Mouse (Mus musculus): ENCODE data around the gene Ppp1r32. TPM values are rescaled to one million over a fixed set of nuclear protein-coding genes. Genes with fewer than 3 reads are reported as not detected.

Ppp1r32 gene
- polyA plus RNA-seq, 1 experiment from 2014 or later, result 0.32 TPM

DNA sequence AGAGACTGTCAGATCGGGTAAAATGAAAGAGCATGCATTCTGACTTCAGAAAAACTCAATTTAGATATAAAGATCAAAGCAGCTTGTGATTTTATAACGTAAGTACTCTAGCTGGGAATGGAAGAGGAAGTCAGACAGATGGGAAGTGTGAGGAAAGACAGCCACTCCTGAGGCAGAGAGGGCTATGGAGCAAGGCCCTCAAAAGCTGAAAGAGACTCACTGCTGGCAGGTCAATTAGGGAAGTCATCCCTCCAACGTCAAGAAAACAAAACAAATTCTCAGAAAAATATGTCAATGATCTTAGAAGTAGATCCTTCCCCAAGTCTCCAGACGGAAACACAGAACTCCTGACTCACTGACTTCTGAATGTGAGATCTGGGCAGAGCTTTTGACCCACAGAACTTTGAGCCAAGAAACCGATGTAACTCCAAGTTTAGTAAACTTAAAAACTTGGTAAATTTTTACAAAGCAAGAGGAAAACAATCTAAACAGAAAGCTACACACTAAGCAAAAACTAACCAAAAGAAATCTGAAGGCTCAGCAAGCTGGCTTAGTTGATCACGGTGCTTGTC, 28.1 kb upstream of the Ppp1r32 start:
- WGBS, result 83% methylated on average over 6 of the region's 6 CpGs
- H3K4me3 ChIP-seq (ENCODE audit: low read depth, low read length), result no peak overlapping the region
- no peaks in the 10 kb centered on the region for H3K27me3 ChIP-seq (ENCODE audit: control insufficient read depth, insufficient read depth, low read length)
- no peak for ATAC-seq (replicated peaks; ENCODE audit: insufficient number of reproducible peaks, low FRiP score, low TSS enrichment, low read depth)
- H3K9me3 ChIP-seq (replicated peaks; ENCODE audit: control insufficient read depth, low read length), result no peaks in the 10 kb centered on the region
- no peak overlapping the region for H3K9ac ChIP-seq (replicated peaks; ENCODE audit: low read length)
- H3K4me2 ChIP-seq (ENCODE audit: low read depth, low read length), result no peak overlapping the region
- no peaks in the 10 kb centered on the region; the same call in 1 of the 2 replicates for H3K36me3 ChIP-seq (replicated peaks; ENCODE audit: control insufficient read depth, insufficient read depth, low read depth, low read length)
- no peaks in the 10 kb centered on the region for H3K4me1 ChIP-seq (ENCODE audit: control insufficient read depth, insufficient read depth, low read length)
- DNase-seq (ENCODE audit: low spot score), result no peak
- H3K27ac ChIP-seq (replicated peaks; ENCODE audit: low read depth, low read length), result no peak overlapping the region

DNA sequence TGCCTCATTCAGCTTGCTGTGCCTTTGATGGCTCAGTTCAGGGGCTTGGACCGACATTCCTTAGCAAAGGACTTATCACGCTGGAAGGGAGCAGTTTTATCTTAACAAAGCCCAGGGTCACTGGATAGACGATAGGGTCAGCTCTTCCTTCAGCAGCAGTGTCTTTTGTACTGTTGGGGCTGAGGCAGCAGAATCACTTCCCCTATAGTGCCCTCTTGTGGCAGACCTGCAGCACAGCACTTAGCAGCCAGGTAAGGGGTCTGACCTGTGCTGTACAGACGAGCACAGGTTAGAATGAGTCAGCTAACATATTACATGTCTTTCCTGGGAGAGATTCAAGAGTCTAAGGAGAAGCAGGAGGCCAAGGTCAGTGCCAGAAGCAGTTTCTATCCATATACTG, 19.8 kb upstream of the Ppp1r32 start:
- H3K9ac ChIP-seq (replicated peaks; ENCODE audit: low read length), result no peak overlapping the region
- 10% methylated on average over 4 of the region's 4 CpGs for WGBS
- no peak overlapping the region for H3K27ac ChIP-seq (replicated peaks; ENCODE audit: low read depth, low read length)
- no peaks in the 10 kb centered on the region for H3K4me1 ChIP-seq (ENCODE audit: control insufficient read depth, insufficient read depth, low read length)
- H3K9me3 ChIP-seq (replicated peaks; ENCODE audit: control insufficient read depth, low read length), result no peaks in the 10 kb centered on the region
- H3K27me3 ChIP-seq (ENCODE audit: control insufficient read depth, insufficient read depth, low read length), result no peaks in the 10 kb centered on the region
- ATAC-seq (replicated peaks; ENCODE audit: insufficient number of reproducible peaks, low FRiP score, low TSS enrichment, low read depth) (0 out of 2 replicates have a peak, but pooled peaks have one; percentile 75), DNase-seq (ENCODE audit: low spot score) (peak; percentile 74)
- no peaks in the 10 kb centered on the region for H3K36me3 ChIP-seq (replicated peaks; ENCODE audit: control insufficient read depth, insufficient read depth, low read depth, low read length)
- H3K4me2 ChIP-seq (ENCODE audit: low read depth, low read length), result no peak overlapping the region
- no peak overlapping the region for H3K4me3 ChIP-seq (ENCODE audit: low read depth, low read length)

DNA sequence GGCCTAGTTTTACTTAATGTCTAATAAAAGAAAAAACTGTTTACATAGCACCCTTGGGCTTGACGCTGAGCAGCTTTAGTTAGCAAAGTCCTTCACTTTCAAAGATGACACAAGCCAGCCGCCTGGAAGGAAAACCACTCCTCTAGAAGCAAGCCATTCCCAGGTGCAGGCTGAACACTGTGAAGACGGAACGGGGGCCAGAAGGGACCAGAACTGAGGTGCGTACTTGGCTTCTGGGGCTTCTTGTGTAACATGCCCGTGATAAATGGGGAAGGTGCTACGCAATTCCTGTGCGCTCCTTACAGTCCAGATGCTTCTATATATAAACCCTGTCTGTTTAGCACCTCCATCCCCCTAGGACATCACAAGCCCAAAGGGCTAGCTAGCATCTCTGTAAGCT, 17.9 kb upstream of the Ppp1r32 start:
- H3K27ac ChIP-seq (replicated peaks; ENCODE audit: low read depth, low read length), result no peak overlapping the region
- ATAC-seq (replicated peaks; ENCODE audit: insufficient number of reproducible peaks, low FRiP score, low TSS enrichment, low read depth) (no peak), DNase-seq (ENCODE audit: low spot score) (no peak)
- no peaks in the 10 kb centered on the region for H3K4me1 ChIP-seq (ENCODE audit: control insufficient read depth, insufficient read depth, low read length)
- 89% methylated on average over 8 of the region's 8 CpGs for WGBS
- H3K9me3 ChIP-seq (replicated peaks; ENCODE audit: control insufficient read depth, low read length), result no peaks in the 10 kb centered on the region
- no peak overlapping the region for H3K9ac ChIP-seq (replicated peaks; ENCODE audit: low read length)
- H3K4me3 ChIP-seq (ENCODE audit: low read depth, low read length), result no peak overlapping the region
- no peaks in the 10 kb centered on the region for H3K36me3 ChIP-seq (replicated peaks; ENCODE audit: control insufficient read depth, insufficient read depth, low read depth, low read length)
- H3K27me3 ChIP-seq (ENCODE audit: control insufficient read depth, insufficient read depth, low read length), result no peaks in the 10 kb centered on the region
- H3K4me2 ChIP-seq (ENCODE audit: low read depth, low read length), result no peak overlapping the region

DNA sequence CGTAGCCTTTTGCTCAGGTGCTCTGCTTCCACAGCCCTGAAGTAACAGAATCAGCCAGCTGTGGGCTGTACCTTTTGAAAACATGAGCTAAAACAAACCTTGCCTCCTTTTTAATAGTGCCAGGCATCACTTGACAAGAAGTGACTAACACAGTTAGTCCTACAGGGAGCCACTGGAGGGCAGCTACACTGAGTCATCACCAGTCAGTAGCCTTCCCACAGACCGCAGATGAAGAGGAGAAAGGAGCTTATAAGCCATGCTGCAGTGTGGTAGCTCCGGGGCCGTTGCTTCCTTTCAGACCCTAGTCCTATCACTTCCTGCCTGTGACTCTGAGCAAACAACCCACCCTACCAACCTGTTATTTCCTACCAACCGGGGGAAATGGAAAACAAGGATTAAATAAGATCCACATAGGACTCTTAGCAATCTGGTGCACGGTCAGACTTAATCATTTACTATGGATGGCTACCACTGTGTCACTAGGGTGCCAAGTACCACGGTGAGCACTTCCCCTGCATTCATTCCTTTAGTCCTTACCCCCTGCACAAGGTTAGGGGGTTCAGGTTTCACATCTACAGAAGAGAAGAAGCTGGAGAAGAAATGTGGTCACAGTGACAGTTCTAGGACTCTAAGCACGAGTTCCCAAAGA, 14.9 kb upstream of the Ppp1r32 start:
- no peak for ATAC-seq (replicated peaks; ENCODE audit: insufficient number of reproducible peaks, low FRiP score, low TSS enrichment, low read depth)
- no peak for DNase-seq (ENCODE audit: low spot score)
- no peak overlapping the region for H3K27ac ChIP-seq (replicated peaks; ENCODE audit: low read depth, low read length)
- H3K9me3 ChIP-seq (replicated peaks; ENCODE audit: control insufficient read depth, low read length), result no peaks in the 10 kb centered on the region
- H3K4me3 ChIP-seq (ENCODE audit: low read depth, low read length), result no peak overlapping the region
- H3K4me2 ChIP-seq (ENCODE audit: low read depth, low read length), result no peak overlapping the region
- no peak overlapping the region for H3K9ac ChIP-seq (replicated peaks; ENCODE audit: low read length)
- WGBS, result 64% methylated on average over 8 of the region's 8 CpGs
- no peaks in the 10 kb centered on the region for H3K27me3 ChIP-seq (ENCODE audit: control insufficient read depth, insufficient read depth, low read length)
- H3K4me1 ChIP-seq (ENCODE audit: control insufficient read depth, insufficient read depth, low read length), result no peaks in the 10 kb centered on the region
- no peaks in the 10 kb centered on the region for H3K36me3 ChIP-seq (replicated peaks; ENCODE audit: control insufficient read depth, insufficient read depth, low read depth, low read length)

DNA sequence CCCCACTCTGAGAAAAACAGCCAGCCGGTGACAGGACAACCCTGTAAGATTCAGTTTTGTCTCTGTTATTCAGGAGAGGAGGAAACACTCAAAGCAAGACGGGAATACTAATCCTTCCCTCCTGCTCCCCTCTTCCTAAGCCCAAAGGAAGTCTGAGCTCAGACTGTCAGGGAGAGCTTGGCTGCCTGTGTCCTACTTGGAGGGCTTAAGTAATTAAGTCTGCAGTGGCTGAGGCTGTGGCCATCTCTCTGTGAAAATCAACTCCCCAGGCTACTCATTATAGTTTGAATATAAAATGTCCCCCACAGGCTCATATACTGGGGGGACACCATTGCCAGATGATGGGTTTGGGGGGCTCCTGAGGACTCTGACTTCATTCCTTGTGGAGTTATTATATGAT, 14.2 kb upstream of the Ppp1r32 start:
- Histone ChIP-seq H3K36me3 (replicated peaks; ENCODE audit: control insufficient read depth, insufficient read depth, low read depth, low read length) (no peaks in the 10 kb centered on the region), H3K9ac (replicated peaks; ENCODE audit: low read length) (no peak overlapping the region), H3K4me3 (ENCODE audit: low read depth, low read length) (no peak overlapping the region), H3K27ac (replicated peaks; ENCODE audit: low read depth, low read length) (no peak overlapping the region), H3K4me1 (ENCODE audit: control insufficient read depth, insufficient read depth, low read length) (no peaks in the 10 kb centered on the region), H3K4me2 (ENCODE audit: low read depth, low read length) (no peak overlapping the region), H3K27me3 (ENCODE audit: control insufficient read depth, insufficient read depth, low read length) (no peaks in the 10 kb centered on the region), H3K9me3 (replicated peaks; ENCODE audit: control insufficient read depth, low read length) (no peaks in the 10 kb centered on the region)
- WGBS, result 60% methylated on average over 2 of the region's 2 CpGs
- ATAC-seq (replicated peaks; ENCODE audit: insufficient number of reproducible peaks, low FRiP score, low TSS enrichment, low read depth), result no peak
- DNase-seq (ENCODE audit: low spot score), result no peak

DNA sequence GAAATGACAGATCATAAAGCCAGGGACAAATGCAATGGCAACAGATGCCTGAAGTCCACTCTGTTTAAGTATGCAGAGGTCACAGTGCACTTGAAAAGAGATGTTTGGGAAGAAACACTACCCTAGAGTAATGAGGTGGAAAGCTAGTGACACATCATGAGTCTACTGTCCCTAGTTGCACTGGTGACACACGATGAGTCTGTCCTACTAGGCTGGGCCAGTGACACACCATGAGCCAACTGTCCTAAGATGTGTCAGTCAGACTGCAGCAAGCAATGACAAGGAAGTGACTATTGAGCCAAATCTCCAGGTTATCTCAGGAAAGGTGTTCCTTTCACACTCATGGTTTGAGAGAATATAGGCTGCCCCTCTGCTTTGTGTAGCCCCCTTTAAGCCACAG, 12.9 kb upstream of the Ppp1r32 start:
- DNase-seq (ENCODE audit: low spot score) (no peak), ATAC-seq (replicated peaks; ENCODE audit: insufficient number of reproducible peaks, low FRiP score, low TSS enrichment, low read depth) (no peak)
- no peak overlapping the region for H3K27ac ChIP-seq (replicated peaks; ENCODE audit: low read depth, low read length)
- H3K9ac ChIP-seq (replicated peaks; ENCODE audit: low read length), result no peak overlapping the region
- no peaks in the 10 kb centered on the region for H3K27me3 ChIP-seq (ENCODE audit: control insufficient read depth, insufficient read depth, low read length)
- no peaks in the 10 kb centered on the region for H3K4me1 ChIP-seq (ENCODE audit: control insufficient read depth, insufficient read depth, low read length)
- no peaks in the 10 kb centered on the region for H3K36me3 ChIP-seq (replicated peaks; ENCODE audit: control insufficient read depth, insufficient read depth, low read depth, low read length)
- no peak overlapping the region for H3K4me3 ChIP-seq (ENCODE audit: low read depth, low read length)
- no peaks in the 10 kb centered on the region for H3K9me3 ChIP-seq (replicated peaks; ENCODE audit: control insufficient read depth, low read length)
- WGBS, result 90% methylated on average over 1 of the region's 1 CpGs
- H3K4me2 ChIP-seq (ENCODE audit: low read depth, low read length), result no peak overlapping the region

DNA sequence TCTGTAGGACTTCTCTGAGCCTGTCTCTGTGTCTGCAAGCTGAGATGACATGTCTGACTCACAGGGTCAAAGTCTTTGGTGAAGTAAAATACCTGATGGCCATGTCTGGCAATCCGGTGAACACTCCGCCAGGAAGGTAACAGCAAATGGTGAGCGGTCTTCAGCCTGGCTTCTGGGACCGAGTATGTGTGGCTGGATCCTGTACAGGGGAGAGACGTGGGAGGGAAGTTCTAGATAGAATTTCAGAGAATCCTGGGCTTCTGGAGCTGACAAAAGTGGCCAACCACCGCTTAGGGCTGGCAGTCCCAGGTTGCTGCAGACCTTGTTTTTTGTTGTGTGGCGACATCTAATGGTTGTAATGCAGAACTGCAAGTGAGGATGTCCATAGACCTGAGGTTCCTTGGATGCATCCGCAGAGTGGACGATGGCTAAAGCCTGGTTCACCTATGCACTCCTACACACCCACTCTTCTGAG, 3.6 kb upstream of the Ppp1r32 start:
- H3K4me2 ChIP-seq (ENCODE audit: low read depth, low read length), result no peak overlapping the region
- DNase-seq (ENCODE audit: low spot score) (peak; percentile 83), ATAC-seq (replicated peaks; ENCODE audit: insufficient number of reproducible peaks, low FRiP score, low TSS enrichment, low read depth) (peak; percentile 39)
- H3K4me3 ChIP-seq (ENCODE audit: low read depth, low read length), result no peak overlapping the region
- no peaks in the 10 kb centered on the region for H3K36me3 ChIP-seq (replicated peaks; ENCODE audit: control insufficient read depth, insufficient read depth, low read depth, low read length)
- no peak overlapping the region for H3K27ac ChIP-seq (replicated peaks; ENCODE audit: low read depth, low read length)
- H3K4me1 ChIP-seq (ENCODE audit: control insufficient read depth, insufficient read depth, low read length), result no peaks in the 10 kb centered on the region; the same call in 1 of the 2 replicates
- H3K27me3 ChIP-seq (ENCODE audit: control insufficient read depth, insufficient read depth, low read length), result no peaks in the 10 kb centered on the region
- H3K9ac ChIP-seq (replicated peaks; ENCODE audit: low read length), result no peak overlapping the region
- WGBS, result 21% methylated on average over 9 of the region's 9 CpGs
- H3K9me3 ChIP-seq (replicated peaks; ENCODE audit: control insufficient read depth, low read length), result no peaks in the 10 kb centered on the region

DNA sequence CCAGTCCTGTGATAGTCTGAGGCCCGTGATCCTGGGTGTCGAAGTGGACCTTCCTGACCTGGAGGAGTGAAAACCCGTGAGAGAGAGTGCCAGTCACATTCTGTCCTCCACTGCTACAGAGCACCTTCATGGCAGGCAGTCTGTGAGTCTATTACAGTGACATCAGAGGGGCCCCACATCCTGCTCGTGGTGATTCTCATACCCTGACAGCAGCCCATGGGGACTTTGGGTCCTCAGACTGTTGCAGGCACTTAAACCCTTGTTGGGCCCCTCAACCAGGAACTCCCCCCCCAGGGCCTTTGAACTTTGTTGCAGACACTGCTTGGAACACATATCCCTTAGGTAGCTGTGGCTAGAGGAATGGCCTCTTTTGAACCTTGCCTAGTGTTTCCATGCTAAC, 3.2 kb downstream of the Ppp1r32 start:
- Histone ChIP-seq H3K4me1 (ENCODE audit: control insufficient read depth, insufficient read depth, low read length) (no peaks in the 10 kb centered on the region; the same call in 1 of the 2 replicates), H3K4me2 (ENCODE audit: low read depth, low read length) (no peak overlapping the region), H3K9me3 (replicated peaks; ENCODE audit: control insufficient read depth, low read length) (no peaks in the 10 kb centered on the region), H3K36me3 (replicated peaks; ENCODE audit: control insufficient read depth, insufficient read depth, low read depth, low read length) (no peaks in the 10 kb centered on the region), H3K4me3 (ENCODE audit: low read depth, low read length) (no peak overlapping the region), H3K27ac (replicated peaks; ENCODE audit: low read depth, low read length) (no peak overlapping the region), H3K27me3 (ENCODE audit: control insufficient read depth, insufficient read depth, low read length) (no peaks in the 10 kb centered on the region), H3K9ac (replicated peaks; ENCODE audit: low read length) (no peak overlapping the region)
- WGBS, result 57% methylated on average over 4 of the region's 4 CpGs
- DNase-seq (ENCODE audit: low spot score) (no peak), ATAC-seq (replicated peaks; ENCODE audit: insufficient number of reproducible peaks, low FRiP score, low TSS enrichment, low read depth) (no peak)
